Mouse (Mus musculus): ENCODE measurements at regions not wholly inside any gene's neighbourhood (a gene's known extent, or its start where the extent isn't known, plus 50 kb on each side); places are given as distances from the start of the nearest gene placed in this dataset.

DNA sequence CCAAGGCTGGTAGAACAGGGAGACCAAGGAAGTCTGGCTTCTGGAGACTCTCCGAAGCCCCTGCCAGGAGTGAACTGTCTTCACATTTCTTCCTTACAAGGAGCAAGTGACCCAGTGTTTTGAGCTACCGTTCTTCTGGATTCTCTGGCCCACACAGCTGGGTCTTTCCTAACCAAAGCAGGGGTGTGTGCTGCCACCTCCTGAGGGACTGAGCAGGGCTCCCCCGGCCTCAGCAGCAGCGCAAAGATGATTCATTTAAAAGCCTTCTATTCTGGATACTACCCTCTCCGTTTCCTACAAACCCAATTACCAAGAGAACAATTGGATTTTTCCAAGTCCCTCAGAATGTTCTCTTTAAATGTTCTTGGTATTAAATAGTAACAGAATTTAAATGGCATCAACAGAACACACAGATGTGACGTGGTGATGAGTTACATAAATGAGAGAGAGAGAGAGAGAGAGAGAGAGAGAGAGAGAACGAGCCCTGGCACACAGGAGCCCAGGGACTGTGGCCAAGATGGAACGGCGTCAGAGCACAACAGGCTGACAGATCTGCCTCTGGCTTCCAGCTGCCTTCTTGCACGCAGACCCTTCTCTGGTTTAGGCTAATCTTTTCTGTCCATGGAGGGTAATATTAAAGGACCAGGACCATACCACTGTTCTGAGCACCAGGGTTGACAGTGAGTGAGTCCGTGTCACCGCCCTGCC is 191.6 kb downstream of the Agtpbp1 start:
- DNase-seq = no peak

DNA sequence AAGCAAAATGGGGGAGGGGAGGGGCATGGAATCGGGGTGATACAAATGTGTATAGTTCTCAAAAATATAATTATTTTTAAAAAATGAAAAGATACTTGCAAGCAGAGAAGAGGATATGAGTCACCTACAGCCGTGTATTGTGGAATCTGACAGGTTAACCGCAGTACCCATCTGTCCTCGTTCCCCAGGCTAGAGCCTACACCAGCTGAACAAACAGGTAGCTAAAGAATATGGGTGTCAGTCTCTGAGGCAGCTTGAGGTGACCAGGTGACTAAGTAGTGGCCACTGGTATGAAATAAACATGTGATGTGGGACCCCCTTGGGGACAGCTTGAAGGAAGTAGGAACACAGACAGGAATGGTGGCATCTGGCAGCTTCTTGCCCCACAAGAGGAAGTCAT is 192.2 kb downstream of the Agtpbp1 start:
- no peak for DNase-seq

DNA sequence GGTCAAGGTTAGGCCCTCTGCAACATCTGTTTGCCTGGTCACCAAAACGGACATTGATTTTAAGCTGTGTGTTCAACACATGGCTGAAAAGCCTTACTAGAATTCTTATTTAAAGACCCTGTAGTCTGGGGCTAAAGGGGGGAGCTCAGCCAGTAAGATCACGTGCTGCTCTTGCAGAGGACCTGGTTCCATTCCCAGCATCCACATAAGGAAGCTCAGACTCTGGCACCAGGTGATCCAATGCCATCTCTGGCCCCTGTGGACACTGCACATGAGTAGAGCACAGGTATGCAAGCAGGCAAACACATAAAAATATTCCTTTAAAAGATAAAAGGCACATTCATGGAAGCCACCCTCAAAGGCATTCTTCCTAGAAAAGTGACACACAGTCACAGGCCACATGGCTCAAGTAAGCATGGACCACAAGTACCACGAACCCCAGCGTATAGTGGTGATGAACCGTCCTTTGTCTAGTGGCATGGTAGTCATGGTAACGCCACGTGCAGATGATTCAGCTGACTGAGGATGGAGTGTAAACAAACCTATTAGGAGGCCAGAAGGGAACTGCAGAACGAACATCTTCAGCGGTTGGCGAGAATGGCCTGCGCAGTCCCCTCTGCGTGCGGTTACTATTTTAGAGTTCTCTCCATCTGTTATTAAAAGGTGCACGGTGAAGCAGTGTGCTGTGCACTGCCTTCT is 197.3 kb downstream of the Agtpbp1 start:
- no peak for DNase-seq

DNA sequence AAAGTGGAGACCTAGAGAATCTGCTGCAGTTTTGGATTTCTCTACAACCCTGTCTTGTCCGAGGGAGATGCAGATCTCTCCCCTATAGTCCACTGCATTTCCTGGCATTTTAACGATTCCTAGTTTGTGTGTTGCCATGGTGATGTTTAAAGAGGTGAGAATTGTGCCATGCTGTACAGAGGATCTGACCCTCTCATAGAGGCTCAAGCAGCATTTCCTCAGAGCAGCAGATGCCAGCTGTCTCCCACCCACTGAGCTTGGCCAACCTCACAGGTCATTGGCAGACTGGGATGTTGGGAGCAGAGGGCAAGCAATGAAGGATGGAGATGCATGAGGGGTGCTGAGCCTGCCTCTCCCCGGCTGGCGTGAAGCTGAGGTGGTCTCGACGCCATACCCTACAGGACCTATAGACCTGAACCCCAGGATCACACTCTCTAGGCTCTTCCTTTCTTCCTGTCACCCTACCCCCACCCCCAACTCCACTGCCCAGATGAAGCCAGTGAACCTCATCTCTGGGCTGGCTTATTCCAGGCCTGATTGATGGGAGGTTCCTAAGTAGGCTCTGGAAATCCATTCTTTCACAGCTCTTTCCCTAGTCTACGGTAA is 198.0 kb downstream of the Agtpbp1 start:
- no peak for DNase-seq

DNA sequence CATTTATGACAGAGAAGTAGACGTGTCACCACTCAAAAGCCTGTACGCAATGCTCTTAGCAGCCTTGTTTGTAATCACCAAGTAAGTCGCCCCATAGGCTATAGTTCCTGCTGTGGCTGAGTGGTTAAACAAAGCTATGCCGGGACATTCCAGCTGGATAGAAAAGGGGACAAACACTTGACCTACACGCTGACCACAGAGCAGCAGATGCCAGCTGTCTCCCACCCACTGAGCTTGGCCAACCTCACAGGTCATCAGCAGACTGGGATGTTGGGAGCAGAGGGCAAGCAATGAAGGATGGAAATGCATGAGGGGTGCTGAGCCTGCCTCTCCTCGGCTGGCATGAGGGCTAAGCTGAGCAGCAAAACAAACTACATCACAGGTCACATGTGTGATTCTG is 199.2 kb downstream of the Agtpbp1 start:
- DNase-seq = no peak

DNA sequence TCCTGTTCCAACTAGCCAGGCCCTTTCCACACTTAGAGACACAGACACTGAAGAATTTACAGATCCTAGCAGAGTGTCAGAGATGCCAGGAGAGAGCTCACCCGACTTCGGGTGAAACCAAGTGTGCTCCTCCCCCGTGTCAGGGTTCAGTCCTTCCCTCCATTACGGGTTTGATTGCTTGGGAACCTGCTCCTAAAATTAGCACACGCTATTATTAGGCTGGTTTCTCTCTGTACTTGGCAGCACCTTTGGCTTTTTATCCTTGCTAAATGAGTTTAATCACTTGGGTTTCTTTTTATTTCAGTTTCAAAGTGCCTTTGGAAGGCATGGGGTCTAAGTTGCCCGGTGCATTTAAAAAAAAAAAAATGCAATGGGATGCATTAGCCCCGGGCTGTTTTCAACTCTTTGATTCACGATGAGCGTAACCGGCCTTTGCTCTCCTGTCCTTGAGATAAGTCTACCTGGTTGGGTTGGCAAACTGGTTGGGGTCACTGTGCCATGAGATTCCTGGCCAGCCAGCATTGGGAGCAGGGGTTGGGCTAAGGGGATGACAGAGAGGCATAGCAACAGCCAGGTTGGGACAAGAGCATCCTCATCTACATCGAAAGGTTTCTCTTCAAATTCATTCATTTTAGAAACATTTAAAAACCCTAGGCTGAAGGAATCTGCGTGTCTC is 214.7 kb downstream of the Agtpbp1 start:
- no peak for DNase-seq

DNA sequence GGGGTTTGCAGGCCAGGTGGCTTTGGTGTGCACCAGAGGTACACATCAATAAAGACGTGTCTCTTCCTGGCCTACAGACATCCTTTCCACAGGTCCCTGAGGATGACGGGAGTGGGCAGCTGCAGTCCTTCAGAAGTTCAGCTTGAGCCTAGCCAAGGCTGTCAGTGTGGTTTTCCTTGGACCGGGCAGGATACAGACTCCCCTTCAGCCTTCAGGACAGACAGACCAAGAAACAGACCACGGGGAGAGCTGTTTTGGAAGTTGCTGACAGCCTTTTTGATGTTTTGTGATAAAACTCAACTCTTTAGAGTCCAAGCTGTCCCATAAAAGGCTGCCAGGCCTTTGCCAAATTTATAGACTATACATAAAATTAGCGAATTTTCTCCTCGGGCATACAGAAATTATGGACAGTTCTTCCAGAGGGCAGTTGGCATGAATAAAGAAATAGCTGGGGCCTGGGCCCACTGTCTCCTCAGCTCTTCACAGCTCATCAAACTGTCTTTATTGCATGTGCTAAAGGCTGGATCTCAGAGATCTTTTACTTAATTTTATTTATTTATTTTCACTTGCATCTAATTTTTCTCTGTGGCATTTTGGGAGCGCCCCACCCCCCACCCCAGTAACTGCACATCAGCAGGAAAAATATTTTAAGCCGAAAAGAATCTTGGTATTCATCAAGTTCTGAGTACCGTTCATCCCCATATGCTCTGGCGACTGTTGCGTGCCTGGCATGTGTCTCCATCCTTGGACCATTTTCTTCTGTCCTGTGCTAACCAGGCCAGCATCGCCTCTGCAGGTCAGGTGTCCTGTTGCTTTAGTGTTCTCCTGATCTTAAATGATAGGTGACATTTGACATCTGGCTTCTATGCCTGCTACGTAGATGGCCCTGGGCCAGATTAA is 216.2 kb downstream of the Agtpbp1 start:
- DNase-seq = no peak

DNA sequence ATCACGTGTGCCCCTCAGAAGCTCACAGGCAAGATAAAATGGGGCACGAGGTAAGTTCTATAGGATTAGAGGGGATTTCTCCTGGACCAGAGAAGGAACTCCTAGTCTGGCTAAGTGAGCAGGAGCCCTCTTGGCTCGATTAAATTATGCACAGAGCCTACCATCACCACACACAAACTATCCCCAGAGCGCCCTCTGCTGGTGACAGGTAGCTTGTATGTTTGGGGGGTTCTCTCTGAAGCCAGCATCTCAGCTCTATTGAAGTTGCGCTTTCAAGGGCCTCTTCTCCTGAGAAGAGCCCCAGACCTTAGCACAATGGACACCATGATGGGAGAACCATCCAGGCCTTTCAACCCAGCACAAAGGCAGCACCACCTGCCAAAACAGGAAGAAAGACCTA is 219.6 kb downstream of the Agtpbp1 start:
- peak; percentile 34 for DNase-seq

DNA sequence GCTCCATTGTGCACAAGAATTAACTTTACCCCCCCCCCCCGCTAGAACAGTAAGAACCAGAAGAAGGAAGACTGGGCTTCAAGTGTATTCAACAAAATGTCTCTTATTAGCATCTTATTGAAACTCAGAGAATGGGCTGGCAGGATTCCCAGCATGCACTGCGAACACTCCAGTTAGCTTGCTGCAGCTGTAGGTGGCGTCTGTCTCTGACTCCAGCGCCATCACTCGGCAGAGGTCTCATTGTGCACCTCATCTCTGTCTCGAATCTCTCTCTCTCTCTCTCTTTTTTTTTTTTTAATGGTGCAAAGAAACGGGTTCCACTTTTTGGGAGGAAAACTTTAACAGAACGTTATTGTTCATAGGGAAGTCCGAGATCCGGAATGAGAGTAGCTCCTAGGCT is 221.6 kb downstream of the Agtpbp1 start:
- DNase-seq = no peak

DNA sequence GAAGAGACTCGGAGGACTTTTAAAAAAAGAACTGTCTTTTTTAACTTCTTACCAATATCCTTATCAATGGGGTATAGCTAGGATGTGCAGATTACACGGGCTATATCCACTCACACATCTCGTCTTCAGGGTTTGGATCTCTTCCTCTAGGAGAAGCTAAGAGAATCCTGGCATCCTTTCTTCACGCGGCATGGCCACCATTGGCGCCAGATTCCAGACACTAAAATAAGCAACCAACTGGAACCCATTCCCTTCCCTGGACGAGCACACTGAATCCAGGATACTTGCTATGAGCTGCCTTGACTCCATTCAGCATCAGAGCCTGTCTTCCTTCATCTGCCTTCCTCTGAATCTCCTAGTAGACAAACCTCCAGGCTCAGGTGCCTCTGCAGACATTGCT is 223.7 kb downstream of the Agtpbp1 start:
- no peak for DNase-seq

DNA sequence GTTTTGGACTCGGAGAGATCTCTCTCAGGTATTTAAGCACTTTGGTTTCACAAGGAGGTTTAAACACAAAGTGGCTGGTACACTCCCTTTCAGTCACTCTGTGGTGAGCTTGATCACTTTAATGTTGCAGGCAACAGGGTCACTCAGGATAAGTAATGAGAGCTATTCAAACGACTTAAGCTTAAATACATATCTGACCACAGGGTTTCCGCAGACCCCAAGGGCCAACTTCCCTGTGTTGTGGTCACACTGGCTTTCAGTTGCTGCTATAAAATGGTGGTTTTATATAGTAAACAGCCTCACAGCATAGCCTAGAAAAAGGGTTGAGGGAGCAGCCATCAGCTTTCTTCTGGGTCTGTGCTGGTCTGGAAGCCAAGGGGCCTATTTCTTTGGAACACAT is 225.0 kb downstream of the Agtpbp1 start:
- DNase-seq = no peak

DNA sequence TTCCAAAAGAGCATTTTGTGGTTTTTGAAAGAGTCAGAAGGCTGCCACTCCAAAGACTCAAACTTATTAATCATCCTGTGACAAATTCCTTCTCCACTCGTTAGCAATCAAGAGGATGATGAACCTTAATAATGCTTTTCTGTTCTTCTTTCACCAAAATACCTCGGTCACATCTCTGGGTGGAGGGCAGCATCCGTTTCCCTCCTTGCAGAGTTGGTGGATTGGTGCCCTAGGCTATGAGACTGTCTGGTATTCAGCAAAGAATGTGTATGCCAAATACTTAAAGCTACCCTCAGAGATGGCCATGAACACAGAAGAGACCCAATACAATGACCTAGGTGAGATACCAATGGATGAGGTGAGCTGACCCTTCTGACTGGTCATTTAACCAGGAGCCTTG is 226.6 kb downstream of the Agtpbp1 start:
- no peak for DNase-seq

DNA sequence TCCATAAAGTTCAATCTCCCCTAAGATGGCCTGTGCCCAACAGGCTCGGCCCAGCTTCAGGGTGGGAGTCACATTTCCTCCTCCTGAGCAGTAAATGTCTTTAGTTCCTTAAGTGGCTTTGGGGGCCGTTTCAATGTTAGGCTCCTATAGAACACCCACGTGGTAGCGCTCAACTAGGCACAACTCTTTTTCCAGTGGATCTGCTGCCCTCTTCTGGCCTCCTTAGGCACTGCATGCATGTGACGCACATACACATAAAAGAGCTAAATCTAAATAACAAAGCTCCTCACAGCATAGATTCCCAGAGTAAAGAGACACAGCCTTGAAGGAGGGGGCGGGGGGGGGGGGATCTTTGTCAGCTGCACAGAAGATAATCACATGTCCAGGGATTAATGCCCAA is 233.6 kb downstream of the Agtpbp1 start:
- no peak for DNase-seq

DNA sequence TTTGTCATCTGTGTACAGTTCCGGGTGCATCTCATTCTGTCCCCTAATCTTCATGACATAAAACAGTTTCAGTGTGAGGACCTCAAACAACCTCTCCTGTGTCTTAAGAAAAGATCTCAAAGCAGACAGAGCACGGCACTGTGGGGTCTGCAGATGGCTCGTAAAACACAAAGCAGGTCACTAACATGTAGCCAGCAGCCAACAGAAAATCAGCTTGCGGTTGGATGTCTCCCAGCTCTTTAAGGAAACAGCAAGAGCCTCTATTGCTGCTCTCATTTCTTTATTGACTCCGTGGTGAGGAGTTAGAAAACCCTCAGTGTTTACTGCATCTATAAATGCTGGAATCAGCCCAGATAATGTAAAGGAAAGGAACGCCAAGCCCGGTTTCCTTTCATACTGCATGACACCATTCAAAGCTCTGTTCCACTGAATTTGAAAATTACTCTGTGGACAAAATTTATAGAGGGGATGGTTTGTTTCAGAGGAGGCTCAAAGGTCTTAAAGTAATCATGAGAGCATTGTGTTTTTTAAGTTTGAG is 234.3 kb downstream of the Agtpbp1 start:
- DNase-seq = no peak

DNA sequence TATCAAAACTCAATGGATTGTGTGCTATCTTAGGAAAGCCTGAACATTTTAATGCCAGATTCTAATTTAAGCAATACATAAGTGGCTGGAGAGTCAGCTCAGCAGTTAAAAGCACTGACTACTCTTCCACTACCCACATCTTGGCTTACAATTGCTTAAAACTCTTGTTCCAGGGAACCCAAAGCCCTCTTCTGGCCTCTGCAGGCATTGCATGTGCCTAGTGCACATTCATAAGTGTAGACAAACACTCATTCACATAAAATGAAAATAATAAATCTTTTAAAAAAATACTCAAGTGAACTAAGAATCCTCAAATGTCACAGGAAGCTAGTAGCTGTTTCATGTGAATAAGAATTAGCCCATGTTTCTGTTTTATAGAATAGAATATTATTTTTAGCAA is 236.5 kb downstream of the Agtpbp1 start:
- no peak for DNase-seq

DNA sequence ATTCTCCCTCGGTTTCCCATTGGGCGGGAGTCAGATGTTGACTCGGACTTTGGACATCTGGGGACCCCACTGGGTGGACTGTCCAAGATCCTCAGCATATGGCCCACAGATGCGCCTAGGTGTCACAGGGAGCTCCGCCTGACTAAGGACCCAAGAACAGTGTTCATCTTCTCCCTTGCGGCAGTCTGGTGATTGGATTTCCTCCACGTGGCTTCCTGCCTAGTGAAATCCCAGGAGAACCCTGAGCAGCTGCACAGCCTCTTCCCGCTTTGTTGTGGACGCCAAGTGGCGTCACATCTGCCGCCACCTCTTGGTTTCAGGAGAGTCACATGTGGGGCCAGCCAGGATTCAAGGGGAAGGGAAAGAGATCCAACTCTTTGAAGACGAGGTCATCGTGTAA is 243.2 kb downstream of the Agtpbp1 start:
- no peak for DNase-seq

DNA sequence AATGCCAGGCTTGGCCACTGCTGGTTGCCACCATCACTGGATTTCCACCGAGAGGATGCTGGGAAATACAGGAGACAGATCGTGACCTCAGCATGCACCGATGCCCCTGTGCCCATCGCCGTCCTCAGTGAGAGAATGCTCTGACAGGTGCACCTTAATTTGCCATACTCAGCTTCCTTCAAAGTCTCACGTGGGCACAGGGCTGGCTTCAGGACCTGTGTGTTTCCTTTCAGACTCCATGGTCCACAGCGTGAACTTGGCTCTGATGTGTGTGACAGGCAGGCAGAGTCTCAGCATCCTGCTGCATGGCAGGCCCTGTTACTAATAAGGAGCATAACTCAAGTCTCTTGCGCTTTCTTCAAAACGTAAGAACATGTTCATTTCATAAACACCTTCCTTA is 246.6 kb downstream of the Agtpbp1 start:
- DNase-seq = no peak

DNA sequence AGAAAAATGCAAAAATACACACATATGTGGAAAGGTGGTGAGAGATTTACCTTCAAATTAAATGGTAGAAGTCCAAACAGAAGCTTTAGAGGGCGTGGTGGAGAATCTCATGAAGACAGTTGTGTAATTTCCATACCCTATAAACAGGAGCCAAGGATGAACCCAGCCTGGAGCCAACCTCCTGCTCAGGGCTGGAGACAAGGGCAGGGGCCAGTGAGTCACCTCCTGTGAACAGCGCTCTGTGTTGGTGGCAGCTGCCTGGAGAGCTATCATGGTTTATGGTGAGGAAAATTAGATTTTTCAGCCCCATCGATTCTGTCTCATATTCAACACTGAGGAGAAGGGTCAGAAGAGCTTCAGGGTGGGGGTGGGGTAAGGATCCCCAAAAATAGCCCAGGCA is 261.1 kb downstream of the Agtpbp1 start:
- no peak for DNase-seq

DNA sequence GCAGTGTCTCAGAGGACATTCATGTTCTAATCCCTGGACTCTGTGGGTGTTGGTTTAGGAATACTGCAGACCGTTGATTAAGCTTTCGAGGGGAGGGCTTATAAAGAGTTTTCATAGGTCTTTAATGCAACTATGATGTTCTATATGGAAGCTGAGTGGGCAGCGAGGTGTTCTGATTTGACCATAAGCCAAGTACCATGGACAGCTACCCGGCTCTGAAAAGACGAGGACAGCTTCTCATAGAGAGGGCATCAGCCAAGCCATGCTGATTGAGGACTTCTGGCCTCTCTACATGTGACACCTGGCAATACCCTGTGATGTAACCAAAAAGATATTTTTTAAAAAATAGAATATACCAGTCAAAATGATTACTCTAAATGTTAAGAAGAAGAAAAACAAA is 261.6 kb downstream of the Agtpbp1 start:
- DNase-seq = no peak

DNA sequence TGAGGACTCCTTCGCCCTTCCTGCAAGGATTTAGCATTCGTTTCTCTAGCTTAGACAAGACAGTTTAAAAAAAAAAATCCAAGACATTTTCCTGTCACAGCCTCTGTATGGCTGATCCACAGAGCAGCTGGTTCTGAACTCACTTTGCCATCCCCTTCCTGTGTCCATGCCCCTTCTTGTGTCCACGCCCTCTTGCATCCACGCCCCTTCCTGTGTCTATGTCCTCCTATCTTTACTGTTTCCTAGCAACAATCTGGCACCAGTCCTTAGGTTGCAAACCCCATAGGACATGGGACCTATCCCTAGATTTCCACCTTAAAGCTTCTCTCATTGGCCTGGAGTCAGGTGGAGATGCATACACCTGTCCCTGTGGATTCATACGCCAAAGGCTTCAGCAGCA is 264.8 kb downstream of the Agtpbp1 start:
- no peak for DNase-seq

DNA sequence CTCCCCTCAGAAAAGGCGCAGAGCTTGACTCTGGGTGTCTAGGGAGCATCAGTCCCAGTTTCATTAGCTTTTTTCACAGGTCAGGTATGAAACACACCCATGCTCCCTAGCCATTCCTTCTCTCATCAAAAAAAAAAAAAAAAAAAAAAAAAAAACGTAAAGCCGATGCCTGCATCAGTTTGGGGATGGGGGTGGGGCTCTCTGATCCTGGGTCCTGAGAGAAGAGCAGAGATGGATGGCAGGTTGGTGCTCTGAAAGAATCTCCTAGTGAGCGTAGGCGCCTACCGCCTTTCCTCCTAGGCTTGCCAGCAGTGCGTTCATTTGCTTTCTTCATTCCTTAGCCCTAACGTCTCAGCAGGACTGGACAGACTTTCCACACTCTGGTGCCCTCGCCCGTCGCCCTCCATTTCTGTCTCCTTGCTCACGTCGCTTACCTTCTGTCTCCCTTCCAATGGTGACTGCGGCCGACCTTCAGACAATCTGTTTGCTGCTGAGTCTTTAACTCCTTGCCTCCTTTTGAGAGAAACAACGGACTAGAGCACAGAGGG is 267.5 kb downstream of the Agtpbp1 start:
- DNase-seq = no peak

DNA sequence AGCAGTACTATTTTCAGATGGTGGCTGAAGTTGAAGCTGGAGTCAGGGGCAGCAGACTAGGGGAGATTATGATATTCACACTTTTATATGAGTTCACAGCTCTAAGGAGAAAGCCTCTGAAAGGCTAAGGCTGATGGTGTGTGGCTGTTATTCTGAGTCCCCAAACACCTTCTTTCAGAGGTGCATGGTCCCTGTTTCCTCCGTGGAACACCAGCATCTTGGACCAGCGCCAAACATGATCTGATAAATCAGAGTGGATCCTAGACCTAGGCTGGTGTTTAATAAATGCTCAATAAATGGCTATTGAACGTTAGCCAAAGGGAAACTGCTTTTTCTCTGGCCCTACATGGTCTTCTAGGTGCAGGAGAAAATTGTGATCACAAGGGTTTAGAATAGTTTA is 269.2 kb downstream of the Agtpbp1 start:
- DNase-seq = no peak
